Mouse (Mus musculus) CH12.LX (cell line): ENCODE measurements at regions not wholly inside any gene's neighbourhood (a gene's known extent, or its start where the extent isn't known, plus 50 kb on each side); places are given as distances from the start of the nearest gene placed in this dataset.

Experiments used
- DNase-seq: peaks from one replicate; pipeline ENCODE4 v3.0.0-alpha.2; 2013; ENCODE audit errors: extremely low read depth
- H3K27ac ChIP-seq: 2 replicates; pipeline ENCODE4 v1.5.1; 2012; ENCODE audit warnings: low read depth, mild to moderate bottlenecking, control low read depth, moderate library complexity; ENCODE audit not compliant: insufficient read depth
- H3K27me3 ChIP-seq: replicated peaks from 2 replicates; pipeline ENCODE3; 2012; ENCODE audit warnings: inconsistent platforms
- H3K36me3 ChIP-seq, 2 experiments: replicated peaks in 1 of 2; 2 replicates each; pipeline versions ENCODE3 to v1.6.1; 2012; ENCODE audit warnings: inconsistent platforms in 1 of 2, low read length in 1 of 2, mild to moderate bottlenecking in 1 of 2, mixed read lengths in 1 of 2, moderate library complexity in 1 of 2; ENCODE audit not compliant: control insufficient read depth in 1 of 2, insufficient read depth in 1 of 2
- H3K4me1 ChIP-seq, 2 experiments: 2 replicates each; pipeline ENCODE4 v1.6.1; 2012; ENCODE audit warnings: inconsistent platforms in 1 of 2, moderate library complexity in 1 of 2; ENCODE audit not compliant: insufficient read depth in 2 of 2, control insufficient read depth in 1 of 2
- H3K4me2 ChIP-seq: 2 replicates; pipeline ENCODE4 v1.6.1; 2012; ENCODE audit warnings: low read depth, mild to moderate bottlenecking, control low read depth; ENCODE audit not compliant: poor library complexity, insufficient read depth, severe bottlenecking
- H3K4me3 ChIP-seq, 3 experiments: fragments of 150-350 bp in 1 of 3; sonication (generic) in 1 of 3; replicated peaks in 1 of 3; 2 replicates each; pipeline versions ENCODE3 to v1.5.1; 2011 to 2012; ENCODE audit warnings: low read depth in 2 of 3, low read length in 2 of 3, mild to moderate bottlenecking in 2 of 3, moderate library complexity in 2 of 3, control low read depth in 1 of 3, improper control_type of control experiment in 1 of 3, inconsistent platforms in 1 of 3, mixed read lengths in 1 of 3; ENCODE audit not compliant: poor library complexity in 1 of 3
- H3K79me2 ChIP-seq: replicated peaks from 2 replicates; pipeline ENCODE4 v1.6.1; 2012; ENCODE audit warnings: mild to moderate bottlenecking, moderate library complexity; ENCODE audit not compliant: control insufficient read depth, poor library complexity, insufficient read depth, severe bottlenecking; ENCODE audit errors: extremely low read depth
- H3K9ac ChIP-seq: 2 replicates; pipeline ENCODE4 v1.6.1; 2012; ENCODE audit warnings: low read depth, mild to moderate bottlenecking, control low read depth, moderate library complexity; ENCODE audit not compliant: insufficient read depth
- H3K9me3 ChIP-seq: replicated peaks from 2 replicates; pipeline ENCODE3; 2012; ENCODE audit warnings: low read length, inconsistent platforms, mixed read lengths
- BHLHE40 ChIP-seq: IDR thresholded peaks from 2 replicates; pipeline ENCODE4 v1.6.1; 2011; ENCODE audit warnings: mild to moderate bottlenecking, low read depth, low read length, improper control_type of control experiment
- CHD1 ChIP-seq: IDR thresholded peaks from 2 replicates; pipeline ENCODE4 v1.6.1; 2012; ENCODE audit warnings: low read depth, low read length, improper control_type of control experiment, inconsistent platforms
- CTCF ChIP-seq, 2 experiments: IDR thresholded peaks in 1 of 2; conservative IDR thresholded peaks in 1 of 2; 2 replicates each; pipeline ENCODE4 v1.5.1; 2011 to 2012; ENCODE audit warnings: low read depth in 2 of 2, low read length in 2 of 2, improper control_type of control experiment in 1 of 2, inconsistent platforms in 1 of 2, mild to moderate bottlenecking in 1 of 2, moderate library complexity in 1 of 2
- E2F4 ChIP-seq: IDR thresholded peaks from 2 replicates; pipeline ENCODE4 v1.6.1; 2011; ENCODE audit warnings: low read depth, low read length, improper control_type of control experiment; ENCODE audit not compliant: insufficient replicate concordance
- ELF1 ChIP-seq: IDR thresholded peaks from 2 replicates; pipeline ENCODE4 v1.6.1; 2014; ENCODE audit warnings: low read depth, mild to moderate bottlenecking, inconsistent platforms, low read length, improper control_type of control experiment
- ETS1 ChIP-seq: conservative IDR thresholded peaks from 2 replicates; pipeline ENCODE4 v1.6.1; 2012; ENCODE audit warnings: low read depth, mild to moderate bottlenecking, inconsistent platforms, low read length, improper control_type of control experiment, moderate library complexity
- HCFC1 ChIP-seq: IDR thresholded peaks from 2 replicates; pipeline ENCODE4 v1.6.1; 2012; ENCODE audit warnings: low read depth, mild to moderate bottlenecking, inconsistent platforms, low read length, improper control_type of control experiment
- MAFK ChIP-seq: IDR thresholded peaks from 2 replicates; pipeline ENCODE4 v1.6.1; 2011; ENCODE audit warnings: low read length, improper control_type of control experiment; ENCODE audit not compliant: insufficient replicate concordance
- MAX ChIP-seq: IDR thresholded peaks from 2 replicates; pipeline ENCODE4 v1.6.1; 2011; ENCODE audit warnings: low read length, improper control_type of control experiment
- MEF2A ChIP-seq: IDR thresholded peaks from 2 replicates; pipeline ENCODE4 v1.6.1; 2014; ENCODE audit warnings: low read depth, mild to moderate bottlenecking, inconsistent platforms, low read length, improper control_type of control experiment, borderline replicate concordance
- MXI1 ChIP-seq: IDR thresholded peaks from 2 replicates; pipeline ENCODE4 v1.6.1; 2011; ENCODE audit warnings: mild to moderate bottlenecking, low read depth, low read length, improper control_type of control experiment
- NELFE ChIP-seq: IDR thresholded peaks from 2 replicates; pipeline ENCODE4 v1.6.1; 2011; ENCODE audit warnings: low read depth, low read length, improper control_type of control experiment
- NRF1 ChIP-seq: IDR thresholded peaks from 2 replicates; pipeline ENCODE4 v1.6.1; 2014; ENCODE audit warnings: low read depth, mild to moderate bottlenecking, inconsistent platforms, low read length, improper control_type of control experiment, moderate library complexity
- POLR2A ChIP-seq: IDR thresholded peaks from 2 replicates; pipeline ENCODE4 v1.6.1; 2011; ENCODE audit warnings: low read depth, mild to moderate bottlenecking, improper control_type of control experiment, low read length
- POLR2AphosphoS2 ChIP-seq: IDR thresholded peaks from 2 replicates; pipeline ENCODE4 v1.6.1; 2011; ENCODE audit warnings: low read depth, low read length, improper control_type of control experiment
- RAD21 ChIP-seq: IDR thresholded peaks from 2 replicates; pipeline ENCODE4 v1.6.1; 2011; ENCODE audit warnings: low read depth, mild to moderate bottlenecking, low read length, improper control_type of control experiment, moderate library complexity
- SIN3A ChIP-seq: IDR thresholded peaks from 2 replicates; pipeline ENCODE4 v1.6.1; 2012; ENCODE audit warnings: low read length, improper control_type of control experiment, inconsistent platforms
- SMC3 ChIP-seq: IDR thresholded peaks from 2 replicates; pipeline ENCODE4 v1.6.1; 2011; ENCODE audit warnings: low read depth, low read length, improper control_type of control experiment
- TCF12 ChIP-seq: IDR thresholded peaks from 2 replicates; pipeline ENCODE4 v1.6.1; 2014; ENCODE audit warnings: low read depth, mild to moderate bottlenecking, inconsistent platforms, low read length, improper control_type of control experiment
- UBTF ChIP-seq: IDR thresholded peaks from 2 replicates; pipeline ENCODE4 v1.6.1; 2012; ENCODE audit warnings: low read depth, mild to moderate bottlenecking, inconsistent platforms, low read length, improper control_type of control experiment, moderate library complexity
- USF1 ChIP-seq: IDR thresholded peaks from 2 replicates; pipeline ENCODE4 v1.6.1; 2014; ENCODE audit warnings: low read depth, mild to moderate bottlenecking, inconsistent platforms, low read length, improper control_type of control experiment
- ZKSCAN1 ChIP-seq: IDR thresholded peaks from 2 replicates; pipeline ENCODE4 v1.6.1; 2012; ENCODE audit warnings: low read depth, inconsistent platforms, low read length, improper control_type of control experiment, borderline replicate concordance
- ZMIZ1 ChIP-seq: IDR thresholded peaks from 2 replicates; pipeline ENCODE4 v1.6.1; 2012; ENCODE audit warnings: low read depth, mild to moderate bottlenecking, inconsistent platforms, low read length, improper control_type of control experiment
- ZNF384 ChIP-seq: IDR thresholded peaks from 2 replicates; pipeline ENCODE4 v1.6.1; 2012; ENCODE audit warnings: low read depth, low read length, improper control_type of control experiment, inconsistent platforms
- dilution Hi-C: fragments of 300-500 bp; cut with MboI; formaldehyde crosslinking; loops from 2 replicates; pipeline ENCODE4 v1.14.3; 2020; ENCODE audit warnings: low sequenced_read_pairs; ENCODE audit not compliant: extremely low pct_unique_long_range_greater_than_20kb, extremely low pct_ligation_motif_present
- in situ Hi-C: fragments of 300-500 bp; cut with MboI; formaldehyde crosslinking; loops from 3 replicates; pipeline ENCODE4 v1.14.3; 2019; ENCODE audit warnings: low sequenced_read_pairs, low pct_ligation_motif_present, low pct_unique_long_range_greater_than_20kb, mixed read lengths

DNA sequence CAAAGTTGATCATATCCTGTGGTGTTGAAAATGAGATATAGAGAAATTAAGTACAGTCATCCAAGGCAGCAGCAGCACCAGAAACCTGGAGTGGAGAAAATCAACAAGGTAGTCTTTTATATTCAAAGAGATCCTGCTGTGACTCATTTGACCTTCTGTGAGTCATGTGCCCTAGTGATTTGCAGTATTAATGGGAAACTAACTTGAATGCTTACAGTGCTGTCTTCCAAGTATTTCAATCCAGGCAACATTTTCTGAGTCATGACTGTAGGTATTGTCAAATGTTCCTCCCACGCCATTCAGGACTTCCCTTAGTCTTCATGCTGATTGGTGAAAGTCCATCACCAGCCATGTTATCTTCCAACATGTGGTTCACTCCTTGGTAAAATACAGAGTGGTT is 169.0 kb upstream of the L3mbtl3 start:
- in situ Hi-C loops (no loop called here), dilution Hi-C loops (no loop called here)
- TF ChIP-seq SMC3 (no peak), ZMIZ1 (no peak), E2F4 (no peak), ZNF384 (no peak), ZKSCAN1 (no peak), HCFC1 (no peak), MAX (no peak), CHD1 (no peak), MAFK (no peak), SIN3A (no peak), RAD21 (no peak), USF1 (no peak)
- no peak for DNase-seq
- Histone ChIP-seq H3K79me2 (no peaks in the 10 kb centered on the region), H3K27me3 (no peaks in the 10 kb centered on the region), H3K4me2 (no peak overlapping the region), H3K4me1 (no peaks in the 10 kb centered on the region), H3K9ac (no peak overlapping the region), H3K36me3 (no peaks in the 10 kb centered on the region), H3K9me3 (no peaks in the 10 kb centered on the region), H3K4me3 (no peak overlapping the region), H3K27ac (no peak overlapping the region)

DNA sequence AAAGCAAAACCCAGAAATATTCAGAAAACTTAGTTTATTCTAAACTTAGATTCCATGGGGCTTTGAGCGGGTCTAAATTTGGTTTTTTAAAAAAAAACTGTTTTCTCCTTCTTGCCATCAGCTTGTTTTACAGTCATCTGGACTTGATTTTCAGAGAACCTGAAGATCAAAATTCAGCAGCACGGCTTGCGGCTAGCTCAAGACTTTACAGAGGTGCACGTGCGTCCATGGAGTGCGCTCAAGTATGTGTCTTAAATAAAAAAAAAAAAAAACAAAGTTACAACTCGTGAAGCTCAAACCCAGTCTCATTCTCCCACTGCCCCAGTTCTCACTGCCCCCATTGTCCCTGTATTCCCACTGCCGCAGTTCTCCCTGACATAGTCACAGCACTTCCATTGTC is 180.5 kb upstream of the L3mbtl3 start:
- no peak overlapping the region for H3K27ac ChIP-seq
- no peak for DNase-seq
- no peaks in the 10 kb centered on the region for H3K27me3 ChIP-seq
- H3K4me3 ChIP-seq: no peak overlapping the region
- H3K4me1 ChIP-seq: 0 out of 4 replicates have a peak, but pooled peaks cover 0 to 2% of the 10 kb centered on the region in 2 experiments
- dilution Hi-C loops: no loop called here
- no peaks in the 10 kb centered on the region for H3K79me2 ChIP-seq
- no peaks in the 10 kb centered on the region for H3K9me3 ChIP-seq
- H3K4me2 ChIP-seq: no peak overlapping the region
- in situ Hi-C loops: no loop called here
- H3K36me3 ChIP-seq: no peaks in the 10 kb centered on the region
- TF ChIP-seq TCF12 (no peak), NELFE (no peak), MEF2A (no peak), CHD1 (no peak), USF1 (no peak), NRF1 (no peak), POLR2AphosphoS2 (no peak), UBTF (no peak), MXI1 (no peak), E2F4 (no peak), ETS1 (no peak), MAFK (no peak), CTCF (conservative IDR thresholded peaks at IDR 0.05 in 1 of 2, IDR thresholded peaks at IDR 0.05 in 1 of 2; ENCODE audit: low read depth in 2 of 2, low read length in 2 of 2) (no peak), POLR2A (no peak), ZKSCAN1 (no peak), ZNF384 (no peak), ELF1 (no peak), BHLHE40 (no peak)
- H3K9ac ChIP-seq: no peak overlapping the region
